Mouse (Mus musculus): Measurements from ENCODE around the gene Map4k3. TPM values are rescaled to one million over a fixed set of nuclear protein-coding genes. Genes with fewer than 3 reads are reported as not detected.
"Not testable (repeated sequence)": the region's sequence is repeated elsewhere in the genome, so short reads cannot be mapped to it uniquely, and the experiment has no call there.

Map4k3 gene
- total RNA-seq, 1 experiment from 2014 or later, result 44.8 TPM

- no peak for DNase-seq
These were observed 95.9 kb downstream of the Map4k3 start for GRCm38 (mm10) chr17:80632354-80632753.

GRCm38 (mm10) chr17:80631028-80631427 is 97.3 kb downstream of the Map4k3 start:
- no peak for DNase-seq

- DNase-seq, result no peak
These were observed 103.3 kb downstream of the Map4k3 start for GRCm38 (mm10) chr17:80624979-80625378.

GRCm38 (mm10) chr17:80621691-80622090 is 106.6 kb downstream of the Map4k3 start:
- no peak for DNase-seq

GRCm38 (mm10) chr17:80620786-80621423 is 107.4 kb downstream of the Map4k3 start:
- peak; percentile 74 for DNase-seq

GRCm38 (mm10) chr17:80619556-80619955 is 108.7 kb downstream of the Map4k3 start:
- DNase-seq, result no peak

GRCm38 (mm10) chr17:80618890-80619289 is 109.4 kb downstream of the Map4k3 start:
- DNase-seq, result no peak

GRCm38 (mm10) chr17:80603806-80604205 is 124.5 kb downstream of the Map4k3 start:
- DNase-seq, result no peak

- no peak for DNase-seq
These were observed 125.1 kb downstream of the Map4k3 start for GRCm38 (mm10) chr17:80603079-80603625.

GRCm38 (mm10) chr17:80601371-80601770 is 126.9 kb downstream of the Map4k3 start:
- peak; percentile 56 for DNase-seq

- no peak for DNase-seq
These were observed 145.2 kb downstream of the Map4k3 start for GRCm38 (mm10) chr17:80583051-80583450.

GRCm38 (mm10) chr17:80579901-80580300 is 148.4 kb downstream of the Map4k3 start:
- no peak for DNase-seq

GRCm38 (mm10) chr17:80579089-80579488 is 149.2 kb downstream of the Map4k3 start:
- no peak for DNase-seq

- no peak for DNase-seq
These were observed 150.2 kb downstream of the Map4k3 start for GRCm38 (mm10) chr17:80578041-80578440.

GRCm38 (mm10) chr17:80577639-80578038 is 150.6 kb downstream of the Map4k3 start, which contains the start of gene Cdkl4:
Cdkl4 (minus strand) TSS chr17:80577813.
- no peak for DNase-seq

- DNase-seq, result peak; percentile 84
These were observed 151.1 kb downstream of the Map4k3 start for GRCm38 (mm10) chr17:80577214-80577613.

GRCm38 (mm10) chr17:80575008-80575407 is 153.3 kb downstream of the Map4k3 start:
- DNase-seq, result no peak

GRCm38 (mm10) chr17:80574471-80574965 is 153.8 kb downstream of the Map4k3 start:
- DNase-seq, result no peak

- no peak for DNase-seq
These were observed 155.9 kb downstream of the Map4k3 start for GRCm38 (mm10) chr17:80572187-80572935.

- no peak for DNase-seq
These were observed 156.8 kb downstream of the Map4k3 start for GRCm38 (mm10) chr17:80571460-80571859.

- not testable (repeated sequence) for DNase-seq
These were observed 158.6 kb downstream of the Map4k3 start for GRCm38 (mm10) chr17:80569718-80570117.

GRCm38 (mm10) chr17:80568842-80569601 is 159.3 kb downstream of the Map4k3 start:
- no peak for DNase-seq
